Mouse (Mus musculus) spleen, adult 18-20 months (tissue): ENCODE data around the gene Lrrc8d.
"Not testable (repeated sequence)": the region's sequence is repeated elsewhere in the genome, so short reads cannot be mapped to it uniquely, and the experiment has no call there.

Experiments used
- DNase-seq, 2 experiments: peaks; one replicate each; pipeline ENCODE4 v3.0.0; 2022; ENCODE audit warnings: mixed read lengths in 2 of 2

Gene Lrrc8d

GRCm38 (mm10) chr5:105865110-105865628 lies 165.4 kb downstream of the Lrrc8d start:
- DNase-seq, result not testable (repeated sequence)

GRCm38 (mm10) chr5:105867427-105867826 lies 167.7 kb downstream of the Lrrc8d start:
- no peak for DNase-seq

GRCm38 (mm10) chr5:105867841-105868447 lies 168.2 kb downstream of the Lrrc8d start:
- no peak for DNase-seq

GRCm38 (mm10) chr5:105868593-105868992 lies 168.8 kb downstream of the Lrrc8d start:
- DNase-seq, result peak; percentile 59 to 81

- no peak for DNase-seq
These were observed 170.0 kb downstream of the Lrrc8d start for GRCm38 (mm10) chr5:105869739-105870138.

- no peak for DNase-seq
These were observed 171.4 kb downstream of the Lrrc8d start for GRCm38 (mm10) chr5:105871140-105871539.

GRCm38 (mm10) chr5:105872176-105872575 lies 172.4 kb downstream of the Lrrc8d start:
- DNase-seq, result no peak

- no peak for DNase-seq
These were observed 173.1 kb downstream of the Lrrc8d start for GRCm38 (mm10) chr5:105872916-105873315.

- DNase-seq, result no peak
These were observed 174.0 kb downstream of the Lrrc8d start for GRCm38 (mm10) chr5:105873774-105874173.

GRCm38 (mm10) chr5:105874476-105874875 lies 174.7 kb downstream of the Lrrc8d start:
- DNase-seq, result no peak

- peak; percentile 81 to 87 for DNase-seq
These were observed 176.5 kb downstream of the Lrrc8d start, which contains the start of gene Zfp326 for GRCm38 (mm10) chr5:105876068-105876924. Gene Zfp326 (plus strand): TSS chr5:105876565.

GRCm38 (mm10) chr5:105876925-105877774 lies 177.4 kb downstream of the Lrrc8d start:
- peak in 1 of 2 experiments; percentile 52 for DNase-seq
